Mouse (Mus musculus): ENCODE results near the gene Fam126a. TPM values are rescaled to one million over a fixed set of nuclear protein-coding genes. Genes with fewer than 3 reads are reported as not detected.

Fam126a gene
- polyA plus RNA-seq, 1 experiment from 2014 or later = 29.2 TPM

DNA sequence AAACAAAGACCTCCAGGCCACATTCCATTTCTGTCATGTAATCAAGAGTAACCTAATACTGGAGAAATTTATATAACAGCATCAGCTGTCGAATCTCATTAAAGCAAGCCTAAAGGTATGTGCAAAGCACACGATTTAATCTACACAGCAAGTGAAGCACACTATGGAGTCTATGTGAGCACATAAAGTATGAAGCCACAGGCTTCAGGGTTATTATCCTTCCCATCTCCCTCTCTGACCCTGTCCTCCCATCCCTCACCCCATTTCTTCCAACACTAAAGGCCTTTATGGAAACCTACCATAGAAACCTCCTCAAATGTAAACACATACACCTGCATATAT is 37.0 kb downstream of the Fam126a start:
- WGBS = 68% methylated on average over 2 of the region's 2 CpGs
- no peak for DNase-seq (ENCODE audit: low spot score)

GRCm38 (mm10) chr5:23992876-23993552 is 37.5 kb downstream of the Fam126a start:
- no peak overlapping the region for H3K27ac ChIP-seq (replicated peaks; ENCODE audit: low read depth, low read length)
- H3K9me3 ChIP-seq (ENCODE audit: control insufficient read depth, low read length) = no peaks in the 10 kb centered on the region
- DNase-seq (ENCODE audit: low spot score) (no peak), ATAC-seq (ENCODE audit: insufficient number of reproducible peaks, low FRiP score, low TSS enrichment, low read depth) (no peak)
- H3K4me2 ChIP-seq (ENCODE audit: low read depth, severe bottlenecking) = no peak overlapping the region
- H3K27me3 ChIP-seq (ENCODE audit: control insufficient read depth, insufficient read depth, low read length) = no peaks in the 10 kb centered on the region
- no peaks in the 10 kb centered on the region for H3K4me1 ChIP-seq (ENCODE audit: control insufficient read depth, insufficient read depth, low read length)
- no peaks in the 10 kb centered on the region for H3K36me3 ChIP-seq (ENCODE audit: control insufficient read depth, insufficient read depth, low read length)
- H3K9ac ChIP-seq (ENCODE audit: low read length) = no peak overlapping the region
- no peak overlapping the region for H3K4me3 ChIP-seq (ENCODE audit: low read depth, low read length)
- 79% methylated on average over 5 of the region's 5 CpGs for WGBS

More for the DNA sequence above, 37.0 kb downstream of the Fam126a start:
- no peaks in the 10 kb centered on the region for H3K4me1 ChIP-seq (ENCODE audit: control insufficient read depth, insufficient read depth, low read length)
- ATAC-seq (ENCODE audit: insufficient number of reproducible peaks, low FRiP score, low TSS enrichment, low read depth) = no peak
- no peak overlapping the region for H3K27ac ChIP-seq (replicated peaks; ENCODE audit: low read depth, low read length)
- no peaks in the 10 kb centered on the region for H3K9me3 ChIP-seq (ENCODE audit: control insufficient read depth, low read length)
- H3K4me2 ChIP-seq (ENCODE audit: low read depth, severe bottlenecking) = no peak overlapping the region
- H3K9ac ChIP-seq (ENCODE audit: low read length) = no peak overlapping the region
- no peak overlapping the region for H3K4me3 ChIP-seq (ENCODE audit: low read depth, low read length)
- no peaks in the 10 kb centered on the region; the same call in 1 of the 2 replicates for H3K36me3 ChIP-seq (ENCODE audit: control insufficient read depth, insufficient read depth, low read length)
- no peaks in the 10 kb centered on the region for H3K27me3 ChIP-seq (ENCODE audit: control insufficient read depth, insufficient read depth, low read length)

DNA sequence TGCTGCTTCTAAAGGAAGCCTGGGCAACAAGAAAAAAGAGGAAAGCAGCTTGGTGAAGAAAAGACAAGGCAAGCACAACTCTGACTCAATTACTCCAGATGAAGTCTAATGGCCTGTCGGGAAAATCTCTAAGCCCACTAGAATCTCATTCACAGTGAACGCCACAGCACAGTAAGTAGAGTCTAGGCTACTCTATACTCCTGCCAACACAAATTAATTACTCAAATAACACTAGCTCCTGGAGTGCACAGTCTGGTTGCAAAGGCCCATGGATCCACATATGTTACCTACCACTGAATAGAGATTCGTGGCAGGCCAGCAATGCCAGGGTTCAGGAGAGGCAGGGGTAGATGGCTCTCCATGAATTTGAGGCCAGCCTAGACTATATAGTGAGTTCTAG is 40.5 kb downstream of the Fam126a start:
- H3K36me3 ChIP-seq (ENCODE audit: control insufficient read depth, insufficient read depth, low read length) = no peaks in the 10 kb centered on the region
- no peak overlapping the region for H3K9ac ChIP-seq (ENCODE audit: low read length)
- H3K4me2 ChIP-seq (ENCODE audit: low read depth, severe bottlenecking) = no peak overlapping the region
- no peaks in the 10 kb centered on the region for H3K9me3 ChIP-seq (ENCODE audit: control insufficient read depth, low read length)
- DNase-seq (ENCODE audit: low spot score) = no peak
- no peak overlapping the region for H3K27ac ChIP-seq (replicated peaks; ENCODE audit: low read depth, low read length)
- no peaks in the 10 kb centered on the region for H3K27me3 ChIP-seq (ENCODE audit: control insufficient read depth, insufficient read depth, low read length)
- no peak overlapping the region for H3K4me3 ChIP-seq (ENCODE audit: low read depth, low read length)
- no peak for ATAC-seq (ENCODE audit: insufficient number of reproducible peaks, low FRiP score, low TSS enrichment, low read depth)
- H3K4me1 ChIP-seq (ENCODE audit: control insufficient read depth, insufficient read depth, low read length) = no peaks in the 10 kb centered on the region
- 89% methylated on average over 3 of the region's 3 CpGs for whole genome bisulfite sequencing

DNA sequence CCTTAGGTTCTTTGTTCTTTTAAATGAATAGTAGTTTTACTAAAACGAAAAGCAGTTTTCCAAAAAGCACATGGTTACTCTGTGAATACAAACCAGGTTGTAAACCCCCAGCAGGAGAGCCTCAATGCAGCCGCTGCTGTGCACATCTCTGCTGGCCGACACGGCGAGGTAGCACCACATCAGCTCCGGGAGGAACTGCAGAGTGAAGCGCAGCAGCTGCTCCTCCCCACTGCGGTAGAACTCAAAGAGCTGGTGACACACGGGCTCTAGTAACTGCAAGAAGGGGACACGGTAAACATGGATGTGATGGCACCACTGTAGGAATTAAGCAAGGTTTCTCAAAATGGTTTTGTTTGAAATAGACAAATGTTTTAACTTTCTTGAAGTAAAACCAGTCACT is 42.7 kb downstream of the Fam126a start:
- H3K9ac ChIP-seq (ENCODE audit: low read length) = no peak overlapping the region
- no peak overlapping the region for H3K4me2 ChIP-seq (ENCODE audit: low read depth, severe bottlenecking)
- ATAC-seq (ENCODE audit: insufficient number of reproducible peaks, low FRiP score, low TSS enrichment, low read depth) (no peak), DNase-seq (ENCODE audit: low spot score) (no peak)
- H3K27ac ChIP-seq (replicated peaks; ENCODE audit: low read depth, low read length) = no peak overlapping the region
- H3K4me3 ChIP-seq (ENCODE audit: low read depth, low read length) = no peak overlapping the region
- H3K36me3 ChIP-seq (ENCODE audit: control insufficient read depth, insufficient read depth, low read length) = no peaks in the 10 kb centered on the region
- H3K27me3 ChIP-seq (ENCODE audit: control insufficient read depth, insufficient read depth, low read length) = no peaks in the 10 kb centered on the region
- no peaks in the 10 kb centered on the region for H3K4me1 ChIP-seq (ENCODE audit: control insufficient read depth, insufficient read depth, low read length)
- no peaks in the 10 kb centered on the region for H3K9me3 ChIP-seq (ENCODE audit: control insufficient read depth, low read length)
- WGBS = 59% methylated on average over 10 of the region's 10 CpGs

DNA sequence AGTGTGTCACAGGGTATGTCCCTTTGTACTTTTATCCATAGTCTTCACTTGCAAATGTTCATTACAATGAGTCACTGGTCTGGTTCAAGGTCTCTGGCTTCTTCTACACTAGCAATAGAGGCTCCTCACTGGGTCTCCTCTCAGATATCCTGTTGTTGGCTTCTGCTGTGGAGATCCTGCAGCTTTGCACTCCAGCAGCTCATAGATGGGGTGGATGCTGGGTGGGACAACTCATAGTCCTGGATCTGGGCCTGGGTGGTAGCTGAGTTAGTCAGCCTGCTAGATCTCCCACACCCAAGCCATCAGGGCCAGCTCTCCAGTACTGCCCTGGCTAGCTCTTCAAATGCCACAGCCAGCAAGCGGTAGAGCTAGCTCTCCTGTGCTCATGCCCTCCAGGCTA is 48.4 kb downstream of the Fam126a start:
- Histone ChIP-seq H3K27me3 (ENCODE audit: control insufficient read depth, insufficient read depth, low read length) (no peaks in the 10 kb centered on the region), H3K27ac (replicated peaks; ENCODE audit: low read depth, low read length) (no peak overlapping the region), H3K9me3 (ENCODE audit: control insufficient read depth, low read length) (no peaks in the 10 kb centered on the region), H3K36me3 (ENCODE audit: control insufficient read depth, insufficient read depth, low read length) (no peaks in the 10 kb centered on the region), H3K9ac (ENCODE audit: low read length) (no peak overlapping the region), H3K4me3 (ENCODE audit: low read depth, low read length) (no peak overlapping the region), H3K4me1 (ENCODE audit: control insufficient read depth, insufficient read depth, low read length) (no peaks in the 10 kb centered on the region), H3K4me2 (ENCODE audit: low read depth, severe bottlenecking) (no peak overlapping the region)
- 81% methylated on average over 1 of the region's 1 CpGs for WGBS
- no peak for DNase-seq (ENCODE audit: low spot score)
- ATAC-seq (ENCODE audit: insufficient number of reproducible peaks, low FRiP score, low TSS enrichment, low read depth) = no peak

DNA sequence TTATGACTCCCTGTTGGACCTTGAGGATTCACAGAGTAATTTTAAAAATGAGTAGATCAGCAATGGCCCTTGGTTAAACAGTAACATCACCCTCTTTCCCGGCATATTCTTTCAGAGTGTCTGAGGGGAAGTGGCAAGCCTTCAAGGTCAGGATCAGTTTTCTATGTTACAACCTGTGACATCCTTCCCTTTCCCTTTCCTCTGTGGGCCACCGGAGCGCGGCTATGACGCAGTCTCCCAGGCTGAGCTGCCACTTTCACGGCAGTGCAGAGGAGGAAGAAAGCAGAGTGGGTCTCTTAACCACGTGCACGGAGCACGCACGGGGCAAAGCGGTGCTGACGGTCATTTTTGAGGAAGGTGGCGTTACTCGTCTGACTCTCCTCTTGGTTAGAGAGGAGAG is 52.0 kb downstream of the Fam126a start:
- Histone ChIP-seq H3K9ac (ENCODE audit: low read length) (no peak overlapping the region), H3K4me2 (ENCODE audit: low read depth, severe bottlenecking) (no peak overlapping the region), H3K9me3 (ENCODE audit: control insufficient read depth, low read length) (no peaks in the 10 kb centered on the region), H3K4me3 (ENCODE audit: low read depth, low read length) (no peak overlapping the region), H3K4me1 (ENCODE audit: control insufficient read depth, insufficient read depth, low read length) (no peaks in the 10 kb centered on the region), H3K27me3 (ENCODE audit: control insufficient read depth, insufficient read depth, low read length) (no peaks in the 10 kb centered on the region), H3K36me3 (ENCODE audit: control insufficient read depth, insufficient read depth, low read length) (no peaks in the 10 kb centered on the region), H3K27ac (replicated peaks; ENCODE audit: low read depth, low read length) (no peak overlapping the region)
- WGBS = 93% methylated on average over 14 of the region's 14 CpGs
- DNase-seq (ENCODE audit: low spot score) (no peak), ATAC-seq (ENCODE audit: insufficient number of reproducible peaks, low FRiP score, low TSS enrichment, low read depth) (no peak)

DNA sequence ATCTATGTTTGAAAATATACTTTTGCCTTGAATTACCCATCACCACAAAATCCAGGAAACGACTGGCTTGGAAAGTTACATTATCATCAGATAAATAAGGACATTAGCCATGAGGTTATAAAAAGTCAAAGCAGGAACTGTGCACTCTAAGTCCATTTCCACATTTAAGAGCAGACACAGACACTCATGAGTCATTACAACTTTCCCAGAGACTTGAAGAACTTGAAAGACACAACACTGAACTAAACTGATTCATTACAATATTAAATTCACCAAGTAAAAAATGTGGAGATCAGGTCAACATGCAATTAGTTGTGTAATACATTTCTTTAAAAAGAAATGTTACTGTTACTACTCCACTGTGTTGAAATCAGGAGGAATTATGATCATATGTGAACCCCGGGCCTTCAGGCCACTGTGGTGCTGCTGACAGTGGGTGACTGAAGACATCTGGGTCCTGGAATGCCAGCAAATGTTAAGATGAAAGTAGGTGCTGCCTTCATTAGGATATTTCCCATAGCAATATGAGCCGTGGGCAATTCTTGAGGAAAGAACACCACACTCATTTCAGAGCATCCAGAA is 55.4 kb downstream of the Fam126a start:
- no peak overlapping the region for H3K4me3 ChIP-seq (ENCODE audit: low read depth, low read length)
- no peak for DNase-seq (ENCODE audit: low spot score)
- H3K36me3 ChIP-seq (ENCODE audit: control insufficient read depth, insufficient read depth, low read length) = no peaks in the 10 kb centered on the region
- no peak overlapping the region for H3K4me2 ChIP-seq (ENCODE audit: low read depth, severe bottlenecking)
- ATAC-seq (ENCODE audit: insufficient number of reproducible peaks, low FRiP score, low TSS enrichment, low read depth) = no peak
- no peak overlapping the region for H3K27ac ChIP-seq (replicated peaks; ENCODE audit: low read depth, low read length)
- H3K9me3 ChIP-seq (ENCODE audit: control insufficient read depth, low read length) = no peaks in the 10 kb centered on the region
- H3K9ac ChIP-seq (ENCODE audit: low read length) = no peak overlapping the region
- 73% methylated on average over 3 of the region's 3 CpGs for whole genome bisulfite sequencing
- H3K27me3 ChIP-seq (ENCODE audit: control insufficient read depth, insufficient read depth, low read length) = no peaks in the 10 kb centered on the region
- H3K4me1 ChIP-seq (ENCODE audit: control insufficient read depth, insufficient read depth, low read length) = no peaks in the 10 kb centered on the region

- no peak overlapping the region for H3K27ac ChIP-seq (replicated peaks; ENCODE audit: low read depth, low read length)
- no peak overlapping the region for H3K4me2 ChIP-seq (ENCODE audit: low read depth, severe bottlenecking)
- 88% methylated on average over 5 of the region's 5 CpGs for WGBS
These were observed 62.8 kb downstream of the Fam126a start for GRCm38 (mm10) chr5:23967705-23968104.

More at GRCm38 (mm10) chr5:23967705-23968104, 62.8 kb downstream of the Fam126a start:
- Histone ChIP-seq H3K4me3 (ENCODE audit: low read depth, low read length) (no peak overlapping the region), H3K9me3 (ENCODE audit: control insufficient read depth, low read length) (no peaks in the 10 kb centered on the region), H3K9ac (ENCODE audit: low read length) (no peak overlapping the region), H3K4me1 (ENCODE audit: control insufficient read depth, insufficient read depth, low read length) (no peaks in the 10 kb centered on the region), H3K36me3 (ENCODE audit: control insufficient read depth, insufficient read depth, low read length) (peaks cover 2% of the 10 kb centered on the region; the same call in 1 of the 2 replicates), H3K27me3 (ENCODE audit: control insufficient read depth, insufficient read depth, low read length) (no peaks in the 10 kb centered on the region)
- no peak for DNase-seq (ENCODE audit: low spot score)
- no peak for ATAC-seq (ENCODE audit: insufficient number of reproducible peaks, low FRiP score, low TSS enrichment, low read depth)
